Mouse (Mus musculus): Measurements from ENCODE around the gene Catsperd. TPM values are rescaled to one million over a fixed set of nuclear protein-coding genes. Genes with fewer than 3 reads are reported as not detected.
A peak's percentile ranks its signal among the peaks of the same experiment; 100 is the strongest.

Catsperd gene
- total and polyA plus RNA-seq, 3 experiments: 0.46 to 1.1 TPM; not detected in 1

- Histone ChIP-seq H3K27me3 (ENCODE audit: control insufficient read depth in 1 of 2, insufficient read depth in 2 of 2, low read length in 2 of 2) (no peaks in the 10 kb centered on the region), H3K4me1 (ENCODE audit: control insufficient read depth in 1 of 2, insufficient read depth in 2 of 2, low read length in 2 of 2) (peaks cover 12 to 31% of the 10 kb centered on the region in 2 experiments; a peak in 3 of 4 replicates), H3K9me3 (replicated peaks; ENCODE audit: insufficient read depth, low read length) (no peaks in the 10 kb centered on the region), H3K36me3 (ENCODE audit: control insufficient read depth in 1 of 2, insufficient read depth in 2 of 2, low read length in 2 of 2) (peaks cover 25 to 28% of the 10 kb centered on the region in 2 experiments), H3K4me3 (ENCODE audit: control insufficient read depth in 1 of 2, insufficient read depth in 1 of 2, low read depth in 2 of 2, low read length in 2 of 2) (peak overlapping the region; percentile 80 to 85), H3K9ac (ENCODE audit: control insufficient read depth, low read depth, low read length, poor library complexity, severe bottlenecking) (peak overlapping the region; percentile 96), H3K79me2 (ENCODE audit: control insufficient read depth, insufficient read depth, low read length, poor library complexity) (peaks cover 91% of the 10 kb centered on the region), H3K27ac (ENCODE audit: control insufficient read depth, low read depth, low read length) (peak overlapping the region; percentile 95)
- TF ChIP-seq GATA1 (IDR thresholded peaks at IDR 0.05; ENCODE audit: low read depth, low read length) (peak; percentile 38; the same call in 1 of the 2 replicates), CHD1 (IDR thresholded peaks at IDR 0.05; ENCODE audit: low read depth, low read length) (peak; percentile 71; the same call in 1 of the 2 replicates), CTCF (IDR thresholded peaks at IDR 0.05 in 2 of 3, conservative IDR thresholded peaks at IDR 0.05 in 1 of 3; ENCODE audit: control insufficient read depth in 1 of 3, insufficient read depth in 1 of 3, low read depth in 2 of 3, low read length in 3 of 3, poor library complexity in 1 of 3, severe bottlenecking in 1 of 3) (no peak), E2F4 (IDR thresholded peaks at IDR 0.05; ENCODE audit: borderline replicate concordance, low read depth, low read length) (0 out of 2 replicates have a peak, but pooled peaks have one; percentile 33), MYC (IDR thresholded peaks at IDR 0.05; ENCODE audit: low read depth, low read length) (no peak), ZC3H11A (IDR thresholded peaks at IDR 0.05; ENCODE audit: low read depth, low read length) (no peak)
- peak; percentile 70 for DNase-seq (ENCODE audit: low read depth, low spot score)
These were observed 44.2 kb upstream of the Catsperd start for GRCm38 (mm10) chr17:56583611-56584256.

GRCm38 (mm10) chr17:56584257-56585130, 43.4 kb upstream of the Catsperd start, which contains the start of the genes Safb2 and Safb:
Gene Safb2, minus strand, starts transcription at chr17:56584585.
Gene Safb, plus strand, starts transcription at chr17:56584825.
- H3K36me3 ChIP-seq (ENCODE audit: control insufficient read depth in 1 of 2, insufficient read depth in 2 of 2, low read length in 2 of 2): peaks cover 23 to 28% of the 10 kb centered on the region in 2 experiments
- peak within 1 kb of the TSS; percentile 91 to 95 for H3K4me3 ChIP-seq (ENCODE audit: control insufficient read depth in 1 of 2, insufficient read depth in 1 of 2, low read depth in 2 of 2, low read length in 2 of 2)
- peak; percentile 99 for DNase-seq (ENCODE audit: low read depth, low spot score)
- peaks cover 90% of the 10 kb centered on the region for H3K79me2 ChIP-seq (ENCODE audit: control insufficient read depth, insufficient read depth, low read length, poor library complexity)
- H3K27ac ChIP-seq (ENCODE audit: control insufficient read depth, low read depth, low read length): peak within 1 kb of the TSS; percentile 95
- no peaks in the 10 kb centered on the region for H3K9me3 ChIP-seq (replicated peaks; ENCODE audit: insufficient read depth, low read length)
- peak within 1 kb of the TSS; percentile 96 for H3K9ac ChIP-seq (ENCODE audit: control insufficient read depth, low read depth, low read length, poor library complexity, severe bottlenecking)
- peaks cover 12 to 31% of the 10 kb centered on the region in 2 experiments; a peak in 3 of 4 replicates for H3K4me1 ChIP-seq (ENCODE audit: control insufficient read depth in 1 of 2, insufficient read depth in 2 of 2, low read length in 2 of 2)
- no peaks in the 10 kb centered on the region for H3K27me3 ChIP-seq (ENCODE audit: control insufficient read depth in 1 of 2, insufficient read depth in 2 of 2, low read length in 2 of 2)
- no peak for TF ChIP-seq SMC3 (IDR thresholded peaks at IDR 0.05; ENCODE audit: low read depth, low read length)
- peak; percentile 56; the same call in 1 of the 2 replicates for TF ChIP-seq SIN3A (IDR thresholded peaks at IDR 0.05; ENCODE audit: low read length)
- TF ChIP-seq MYB (IDR thresholded peaks at IDR 0.05; ENCODE audit: low read depth, low read length): no peak
- no peak for TF ChIP-seq MAFK (IDR thresholded peaks at IDR 0.05; ENCODE audit: borderline replicate concordance, low read depth, low read length)
- no peak for TF ChIP-seq CHD2 (IDR thresholded peaks at IDR 0.05; ENCODE audit: low read length)
- TF ChIP-seq TAL1 (IDR thresholded peaks at IDR 0.05; ENCODE audit: low read length): no peak
- peak; percentile 59 for TF ChIP-seq TBP (IDR thresholded peaks at IDR 0.05; ENCODE audit: low read depth, low read length)
- no peak for TF ChIP-seq UBTF (IDR thresholded peaks at IDR 0.05; ENCODE audit: borderline replicate concordance, insufficient read depth, low read depth, low read length)
- peak; percentile 88 for TF ChIP-seq MXI1 (IDR thresholded peaks at IDR 0.05; ENCODE audit: low read depth, low read length)
- TF ChIP-seq POLR2AphosphoS2 (IDR thresholded peaks at IDR 0.05; ENCODE audit: low read length): 0 out of 2 replicates have a peak, but pooled peaks have one; percentile 20
- TF ChIP-seq KAT2A (conservative IDR thresholded peaks at IDR 0.05; ENCODE audit: low read depth, low read length): peak; percentile 62; the same call in 1 of the 2 replicates
- TF ChIP-seq HCFC1 (IDR thresholded peaks at IDR 0.05; ENCODE audit: low read depth, low read length): peak; percentile 86
- peak; percentile 83 for TF ChIP-seq MYC (IDR thresholded peaks at IDR 0.05; ENCODE audit: low read depth, low read length)
- TF ChIP-seq TCF12 (IDR thresholded peaks at IDR 0.05; ENCODE audit: low read depth, low read length): peak; percentile 38
- 0 out of 2 replicates have a peak, but pooled peaks have one; percentile 14 for TF ChIP-seq ZC3H11A (IDR thresholded peaks at IDR 0.05; ENCODE audit: low read depth, low read length)
- peak; percentile 57 for TF ChIP-seq MAX (IDR thresholded peaks at IDR 0.05; ENCODE audit: low read length)
- peak; percentile 63 for TF ChIP-seq NELFE (IDR thresholded peaks at IDR 0.05; ENCODE audit: low read depth, low read length)
- TF ChIP-seq E2F4 (IDR thresholded peaks at IDR 0.05; ENCODE audit: borderline replicate concordance, low read depth, low read length): 0 out of 2 replicates have a peak, but pooled peaks have one; percentile 22
- TF ChIP-seq POLR2AphosphoS5 (IDR thresholded peaks at IDR 0.05; ENCODE audit: borderline replicate concordance, low read depth, low read length): no peak
- TF ChIP-seq POLR2A (IDR thresholded peaks at IDR 0.05; ENCODE audit: control insufficient read depth in 1 of 2, insufficient read depth in 1 of 2, low read depth in 1 of 2, low read length in 2 of 2, poor library complexity in 1 of 2): peak in 1 of 2 experiments; percentile 82; a peak in 2 of 4 replicates
- no peak for TF ChIP-seq BHLHE40 (IDR thresholded peaks at IDR 0.05; ENCODE audit: borderline replicate concordance, low read depth, low read length)
- no peak for TF ChIP-seq EP300 (IDR thresholded peaks at IDR 0.05; ENCODE audit: low read depth in 1 of 2, low read length in 2 of 2)
- TF ChIP-seq ETS1 (IDR thresholded peaks at IDR 0.05; ENCODE audit: low read depth, low read length): no peak
- no peak for TF ChIP-seq JUND (IDR thresholded peaks at IDR 0.05; ENCODE audit: low read depth, low read length)
- TF ChIP-seq MEF2A (IDR thresholded peaks at IDR 0.05; ENCODE audit: extremely low read depth, insufficient replicate concordance, low read depth, low read length, poor library complexity, severe bottlenecking): no peak

All from MEL (cell line).